Mouse (Mus musculus) forebrain, embryonic 11.5 days (tissue): Measurements from ENCODE around the gene Sdhaf3. TPM values are rescaled to one million over a fixed set of nuclear protein-coding genes. Genes with fewer than 3 reads are reported as not detected.
A peak's percentile ranks its signal among the peaks of the same experiment; 100 is the strongest.

Experiments used
- ATAC-seq: fragments of 200-750 bp; cut with Nextera tagmentation; replicated peaks from 2 replicates; pipeline ENCODE4 v1.8.0; 2017; ENCODE audit warnings: moderate TSS enrichment; ENCODE audit not compliant: low FRiP score
- DNase-seq: peaks from one replicate; pipeline ENCODE4 v3.0.0-alpha.2; 2017; ENCODE audit warnings: low spot score
- H3K27ac ChIP-seq: fragments of 300-500 bp; sonication (generic); 2 replicates; pipeline ENCODE4 v1.5.1; 2014; ENCODE audit warnings: low read depth, low read length
- H3K27me3 ChIP-seq: fragments of 300-500 bp; sonication (generic); 2 replicates; pipeline ENCODE4 v1.6.1; 2014; ENCODE audit warnings: mild to moderate bottlenecking, low read length, mixed read lengths; ENCODE audit not compliant: control insufficient read depth, insufficient read depth
- H3K36me3 ChIP-seq: fragments of 300-500 bp; sonication (generic); 2 replicates; pipeline ENCODE4 v1.6.1; 2014; ENCODE audit warnings: mild to moderate bottlenecking, low read length, moderate library complexity, mixed read lengths; ENCODE audit not compliant: control insufficient read depth, insufficient read depth
- H3K4me1 ChIP-seq: fragments of 300-500 bp; sonication (generic); replicated peaks from 2 replicates; pipeline ENCODE4 v1.6.1; 2014; ENCODE audit warnings: low read length, mixed read lengths; ENCODE audit not compliant: control insufficient read depth, insufficient read depth
- H3K4me2 ChIP-seq: fragments of 300-500 bp; sonication (generic); 2 replicates; pipeline ENCODE4 v1.6.1; 2014; ENCODE audit warnings: low read depth, mild to moderate bottlenecking, low read length, moderate library complexity, mixed read lengths; ENCODE audit not compliant: severe bottlenecking
- H3K4me3 ChIP-seq: fragments of 300-500 bp; sonication (generic); 2 replicates; pipeline ENCODE4 v1.5.1; 2014; ENCODE audit warnings: low read depth, low read length
- H3K9ac ChIP-seq: fragments of 300-500 bp; sonication (generic); 2 replicates; pipeline ENCODE4 v1.6.1; 2014; ENCODE audit warnings: low read length
- H3K9me3 ChIP-seq: fragments of 300-500 bp; sonication (generic); 2 replicates; pipeline ENCODE4 v1.6.1; 2016; ENCODE audit warnings: low read length, mixed read lengths; ENCODE audit not compliant: control insufficient read depth
- WGBS: fragments of 180-500 bp; shearing (Covaris S2); extraction: QIAGEN DNeasy Blood & Tissue Kit; methylation state at CpG from one replicate; pipeline ENCODE4 v1.1.7; 2014; 5-methylcytosine and 5-hydroxymethylcytosine counted together
- polyA plus RNA-seq: library from polyadenylated mRNA; unstranded; fragments of >200 nt; fragmentation: Nextera tagmentation; extraction: Ambion mirVana; gene quantifications from 2 replicates; pipeline ENCODE4 v1.2.1, GENCODE M21; 2014

Sdhaf3 gene
- polyA plus RNA-seq, 1 experiment from 2014 or later, result 8.1 TPM

- Histone ChIP-seq H3K9ac (no peak overlapping the region), H3K27ac (no peak overlapping the region), H3K4me3 (no peak overlapping the region), H3K36me3 (no peaks in the 10 kb centered on the region), H3K4me1 (no peaks in the 10 kb centered on the region), H3K9me3 (no peaks in the 10 kb centered on the region), H3K27me3 (no peaks in the 10 kb centered on the region), H3K4me2 (no peak overlapping the region)
- DNase-seq (peak; percentile 53), ATAC-seq (peak; percentile 94)
- 60% methylated on average over 5 of the region's 5 CpGs for WGBS
Observed at GRCm38 (mm10) chr6:7082467-7083259, 126.9 kb downstream of the Sdhaf3 start.

- Histone ChIP-seq H3K4me2 (no peak overlapping the region), H3K9me3 (no peaks in the 10 kb centered on the region), H3K4me1 (no peaks in the 10 kb centered on the region), H3K27ac (no peak overlapping the region), H3K36me3 (no peaks in the 10 kb centered on the region), H3K9ac (no peak overlapping the region), H3K27me3 (no peaks in the 10 kb centered on the region), H3K4me3 (no peak overlapping the region)
- 90% methylated on average over 4 of the region's 4 CpGs for WGBS
- DNase-seq (no peak), ATAC-seq (no peak)
Observed at GRCm38 (mm10) chr6:7083661-7084060, 127.9 kb downstream of the Sdhaf3 start.

- Histone ChIP-seq H3K36me3 (no peaks in the 10 kb centered on the region), H3K4me1 (no peaks in the 10 kb centered on the region), H3K27me3 (no peaks in the 10 kb centered on the region), H3K4me2 (no peak overlapping the region), H3K9me3 (no peaks in the 10 kb centered on the region), H3K27ac (no peak overlapping the region), H3K9ac (no peak overlapping the region), H3K4me3 (no peak overlapping the region)
- WGBS, result 81% methylated on average over 2 of the region's 2 CpGs
- no peak for ATAC-seq
- no peak for DNase-seq
Observed at GRCm38 (mm10) chr6:7084370-7084769, 128.6 kb downstream of the Sdhaf3 start.

- ATAC-seq (no peak), DNase-seq (no peak)
- H3K4me1 ChIP-seq, result no peaks in the 10 kb centered on the region
- WGBS, result 83% methylated on average over 2 of the region's 2 CpGs
- no peaks in the 10 kb centered on the region for H3K27me3 ChIP-seq
- H3K27ac ChIP-seq, result no peak overlapping the region
- no peaks in the 10 kb centered on the region for H3K36me3 ChIP-seq
- no peaks in the 10 kb centered on the region for H3K9me3 ChIP-seq
- H3K9ac ChIP-seq, result no peak overlapping the region
- no peak overlapping the region for H3K4me3 ChIP-seq
- H3K4me2 ChIP-seq, result no peak overlapping the region
Observed at GRCm38 (mm10) chr6:7085506-7085905, 129.7 kb downstream of the Sdhaf3 start.

- no peak for ATAC-seq
- no peaks in the 10 kb centered on the region for H3K36me3 ChIP-seq
- no peak overlapping the region for H3K4me2 ChIP-seq
- no peaks in the 10 kb centered on the region for H3K9me3 ChIP-seq
- 69% methylated on average over 1 of the region's 1 CpGs for WGBS
- H3K4me1 ChIP-seq, result no peaks in the 10 kb centered on the region
- H3K9ac ChIP-seq, result no peak overlapping the region
- no peak for DNase-seq
- H3K27me3 ChIP-seq, result no peaks in the 10 kb centered on the region
- H3K4me3 ChIP-seq, result no peak overlapping the region
- H3K27ac ChIP-seq, result no peak overlapping the region
Observed at GRCm38 (mm10) chr6:7092094-7092493, 136.3 kb downstream of the Sdhaf3 start.

Other genes with a start within 250 kb of the Sdhaf3 start
- gene Dlx6, start 92.7 kb upstream of the Sdhaf3 start, polyA plus RNA-seq, result 4.5 and 7.3 TPM in 2 replicates
- 45.5 and 47.7 TPM in 2 replicates for gene Dlx5, start 73.9 kb upstream of the Sdhaf3 start, polyA plus RNA-seq